Mouse (Mus musculus) hindbrain, embryonic 15.5 days (tissue): ENCODE measurements at regions not wholly inside any gene's neighbourhood (a gene's known extent, or its start where the extent isn't known, plus 50 kb on each side); places are given as distances from the start of the nearest gene placed in this dataset.

Source experiments
- ATAC-seq: fragments of 200-750 bp; cut with Nextera tagmentation; 2 replicates; pipeline ENCODE4 v1.8.0; 2017; ENCODE audit warnings: low read depth, moderate number of reproducible peaks, moderate TSS enrichment; ENCODE audit not compliant: low FRiP score
- H3K27ac ChIP-seq: fragments of 300-500 bp; sonication (generic); replicated peaks from 2 replicates; pipeline ENCODE4 v1.5.1; 2015; ENCODE audit warnings: mild to moderate bottlenecking, inconsistent platforms
- H3K27me3 ChIP-seq: fragments of 300-500 bp; sonication (generic); 2 replicates; pipeline ENCODE4 v1.6.1; 2015; ENCODE audit warnings: control low read depth, inconsistent platforms
- H3K36me3 ChIP-seq: fragments of 300-500 bp; sonication (generic); 2 replicates; pipeline ENCODE4 v1.6.1; 2015; ENCODE audit warnings: control low read depth, inconsistent platforms
- H3K4me1 ChIP-seq: fragments of 300-500 bp; sonication (generic); replicated peaks from 2 replicates; pipeline ENCODE4 v1.6.1; 2015; ENCODE audit warnings: control low read depth, inconsistent platforms
- H3K4me2 ChIP-seq: fragments of 300-500 bp; sonication (generic); 2 replicates; pipeline ENCODE4 v1.6.1; 2015; ENCODE audit warnings: moderate library complexity, mild to moderate bottlenecking, inconsistent platforms
- H3K4me3 ChIP-seq: fragments of 300-500 bp; sonication (generic); 2 replicates; pipeline ENCODE4 v1.5.1; 2015; ENCODE audit warnings: mild to moderate bottlenecking, inconsistent platforms
- H3K9ac ChIP-seq: fragments of 300-500 bp; sonication (generic); 2 replicates; pipeline ENCODE4 v1.6.1; 2015; ENCODE audit warnings: inconsistent platforms
- H3K9me3 ChIP-seq: fragments of 300-500 bp; sonication (generic); 2 replicates; pipeline ENCODE4 v1.6.1; 2016; ENCODE audit warnings: control low read depth, inconsistent platforms
- WGBS: fragments of 180-500 bp; shearing (Covaris S2); methylation state at CpG from one replicate; pipeline ENCODE4 v1.1.7; 2015; 5-methylcytosine and 5-hydroxymethylcytosine counted together

GRCm38 (mm10) chr2:101080231-101080630 lies 544.3 kb upstream of the Rag2 start:
- Histone ChIP-seq H3K27ac (no peak overlapping the region), H3K4me3 (no peak overlapping the region), H3K9ac (no peak overlapping the region), H3K4me2 (no peak overlapping the region), H3K9me3 (no peaks in the 10 kb centered on the region), H3K36me3 (no peaks in the 10 kb centered on the region), H3K4me1 (no peaks in the 10 kb centered on the region), H3K27me3 (no peaks in the 10 kb centered on the region)
- ATAC-seq = no peak
- WGBS = 67% methylated on average over 1 of the region's 1 CpGs

GRCm38 (mm10) chr2:101083813-101084212 lies 540.7 kb upstream of the Rag2 start:
- ATAC-seq = no peak
- Histone ChIP-seq H3K9ac (no peak overlapping the region), H3K4me2 (no peak overlapping the region), H3K4me1 (no peaks in the 10 kb centered on the region), H3K4me3 (no peak overlapping the region), H3K27me3 (no peaks in the 10 kb centered on the region), H3K9me3 (no peaks in the 10 kb centered on the region), H3K36me3 (no peaks in the 10 kb centered on the region), H3K27ac (no peak overlapping the region)

GRCm38 (mm10) chr2:101084648-101085047 lies 539.9 kb upstream of the Rag2 start:
- no peaks in the 10 kb centered on the region for H3K27me3 ChIP-seq
- no peaks in the 10 kb centered on the region for H3K9me3 ChIP-seq
- no peaks in the 10 kb centered on the region for H3K4me1 ChIP-seq
- H3K4me2 ChIP-seq = no peak overlapping the region
- no peak overlapping the region for H3K27ac ChIP-seq
- no peak for ATAC-seq
- 91% methylated on average over 1 of the region's 1 CpGs for WGBS
- H3K36me3 ChIP-seq = no peaks in the 10 kb centered on the region
- H3K9ac ChIP-seq = no peak overlapping the region
- H3K4me3 ChIP-seq = no peak overlapping the region

GRCm38 (mm10) chr2:101107183-101107872 lies 517.2 kb upstream of the Rag2 start:
- ATAC-seq = peak; percentile 68
- H3K27ac ChIP-seq = no peak overlapping the region
- 68% methylated on average over 1 of the region's 1 CpGs for WGBS

GRCm38 (mm10) chr2:101136867-101137266 lies 487.7 kb upstream of the Rag2 start:
- no peaks in the 10 kb centered on the region for H3K4me1 ChIP-seq
- H3K27me3 ChIP-seq = no peaks in the 10 kb centered on the region
- no peak overlapping the region for H3K9ac ChIP-seq
- no peak overlapping the region for H3K4me3 ChIP-seq
- H3K9me3 ChIP-seq = no peaks in the 10 kb centered on the region
- H3K27ac ChIP-seq = no peak overlapping the region
- no peak for ATAC-seq
- H3K4me2 ChIP-seq = no peak overlapping the region
- WGBS = 27% methylated on average over 1 of the region's 1 CpGs
- H3K36me3 ChIP-seq = no peaks in the 10 kb centered on the region

More at GRCm38 (mm10) chr2:101107183-101107872, 517.2 kb upstream of the Rag2 start:
- H3K4me2 ChIP-seq = no peak overlapping the region
- no peaks in the 10 kb centered on the region for H3K27me3 ChIP-seq
- H3K4me1 ChIP-seq = no peaks in the 10 kb centered on the region
- no peak overlapping the region for H3K4me3 ChIP-seq
- H3K36me3 ChIP-seq = no peaks in the 10 kb centered on the region
- no peaks in the 10 kb centered on the region for H3K9me3 ChIP-seq
- no peak overlapping the region for H3K9ac ChIP-seq

- no peaks in the 10 kb centered on the region for H3K4me1 ChIP-seq
- no peak overlapping the region for H3K27ac ChIP-seq
- H3K9ac ChIP-seq = no peak overlapping the region
- H3K9me3 ChIP-seq = no peaks in the 10 kb centered on the region
- WGBS = 98% methylated on average over 1 of the region's 1 CpGs
- no peaks in the 10 kb centered on the region for H3K36me3 ChIP-seq
- no peaks in the 10 kb centered on the region for H3K27me3 ChIP-seq
- no peak for ATAC-seq
- no peak overlapping the region for H3K4me2 ChIP-seq
- H3K4me3 ChIP-seq = no peak overlapping the region
Measured at GRCm38 (mm10) chr2:101139931-101140330, 484.6 kb upstream of the Rag2 start.

GRCm38 (mm10) chr2:101156755-101157271 lies 467.7 kb upstream of the Rag2 start:
- WGBS = 52% methylated on average over 5 of the region's 5 CpGs
- Histone ChIP-seq H3K27me3 (no peaks in the 10 kb centered on the region), H3K27ac (no peak overlapping the region), H3K4me2 (no peak overlapping the region), H3K4me1 (peaks cover 4% of the 10 kb centered on the region; the same call in 1 of the 2 replicates), H3K9me3 (no peaks in the 10 kb centered on the region), H3K9ac (no peak overlapping the region), H3K4me3 (no peak overlapping the region), H3K36me3 (no peaks in the 10 kb centered on the region)
- peak; percentile 38; the same call in 1 of the 2 replicates for ATAC-seq

GRCm38 (mm10) chr2:101159276-101159675 lies 465.2 kb upstream of the Rag2 start:
- H3K4me2 ChIP-seq = no peak overlapping the region
- H3K9me3 ChIP-seq = no peaks in the 10 kb centered on the region
- no peaks in the 10 kb centered on the region for H3K36me3 ChIP-seq
- H3K27ac ChIP-seq = no peak overlapping the region
- no peak overlapping the region for H3K9ac ChIP-seq
- 37% methylated on average over 4 of the region's 4 CpGs for WGBS
- H3K4me3 ChIP-seq = no peak overlapping the region
- H3K27me3 ChIP-seq = no peaks in the 10 kb centered on the region
- ATAC-seq = no peak
- peaks cover 4% of the 10 kb centered on the region; the same call in 1 of the 2 replicates for H3K4me1 ChIP-seq

- Histone ChIP-seq H3K4me1 (no peaks in the 10 kb centered on the region), H3K27ac (no peak overlapping the region), H3K9me3 (no peaks in the 10 kb centered on the region), H3K4me2 (no peak overlapping the region), H3K27me3 (peaks cover 12% of the 10 kb centered on the region; the same call in 1 of the 2 replicates), H3K4me3 (no peak overlapping the region), H3K36me3 (no peaks in the 10 kb centered on the region), H3K9ac (no peak overlapping the region)
- 37% methylated on average over 6 of the region's 6 CpGs for WGBS
- peak; percentile 68 for ATAC-seq
Measured at GRCm38 (mm10) chr2:101165942-101166341, 458.6 kb upstream of the Rag2 start.

GRCm38 (mm10) chr2:101172806-101173205 lies 451.7 kb upstream of the Rag2 start:
- H3K4me2 ChIP-seq = no peak overlapping the region
- H3K27me3 ChIP-seq = peaks cover 35% of the 10 kb centered on the region
- ATAC-seq = peak; percentile 83
- H3K4me3 ChIP-seq = no peak overlapping the region
- whole genome bisulfite sequencing = 10% methylated on average over 6 of the region's 6 CpGs
- H3K9me3 ChIP-seq = no peaks in the 10 kb centered on the region
- H3K9ac ChIP-seq = no peak overlapping the region
- H3K27ac ChIP-seq = no peak overlapping the region
- H3K4me1 ChIP-seq = no peaks in the 10 kb centered on the region; the same call in 1 of the 2 replicates
- H3K36me3 ChIP-seq = no peaks in the 10 kb centered on the region

- Histone ChIP-seq H3K4me3 (no peak overlapping the region), H3K27me3 (peaks cover 24% of the 10 kb centered on the region), H3K36me3 (no peaks in the 10 kb centered on the region), H3K9me3 (no peaks in the 10 kb centered on the region), H3K27ac (no peak overlapping the region), H3K9ac (no peak overlapping the region), H3K4me1 (no peaks in the 10 kb centered on the region; the same call in 1 of the 2 replicates), H3K4me2 (no peak overlapping the region)
- WGBS = 87% methylated on average over 3 of the region's 3 CpGs
- ATAC-seq = no peak
Measured at GRCm38 (mm10) chr2:101175124-101175523, 449.4 kb upstream of the Rag2 start.

GRCm38 (mm10) chr2:101206637-101207036 lies 417.9 kb upstream of the Rag2 start:
- Histone ChIP-seq H3K9ac (no peak overlapping the region), H3K4me2 (no peak overlapping the region), H3K4me1 (no peaks in the 10 kb centered on the region), H3K27ac (no peak overlapping the region), H3K4me3 (no peak overlapping the region), H3K36me3 (no peaks in the 10 kb centered on the region), H3K27me3 (no peaks in the 10 kb centered on the region), H3K9me3 (no peaks in the 10 kb centered on the region)
- WGBS = 89% methylated on average over 3 of the region's 3 CpGs
- no peak for ATAC-seq

GRCm38 (mm10) chr2:101209136-101209535 lies 415.4 kb upstream of the Rag2 start:
- Histone ChIP-seq H3K9ac (no peak overlapping the region), H3K9me3 (no peaks in the 10 kb centered on the region), H3K36me3 (no peaks in the 10 kb centered on the region), H3K4me3 (no peak overlapping the region), H3K27ac (no peak overlapping the region), H3K27me3 (no peaks in the 10 kb centered on the region), H3K4me2 (no peak overlapping the region), H3K4me1 (no peaks in the 10 kb centered on the region)
- ATAC-seq = no peak
- 51% methylated on average over 4 of the region's 4 CpGs for WGBS
